Mouse (Mus musculus) forebrain, embryonic 13.5 days (tissue): ENCODE measurements around the gene Ube2m. TPM values are rescaled to one million over a fixed set of nuclear protein-coding genes. Genes with fewer than 3 reads are reported as not detected.

Experiments used
- ATAC-seq: fragments of 200-750 bp; cut with Nextera tagmentation; 2 replicates; pipeline ENCODE4 v1.8.0; 2017
- H3K27ac ChIP-seq: fragments of 300-500 bp; sonication (generic); 2 replicates; pipeline ENCODE4 v1.5.1; 2015; ENCODE audit warnings: inconsistent platforms, mild to moderate bottlenecking, moderate library complexity
- H3K27me3 ChIP-seq: fragments of 300-500 bp; sonication (generic); 2 replicates; pipeline ENCODE4 v1.6.1; 2015; ENCODE audit warnings: mild to moderate bottlenecking, inconsistent platforms
- H3K36me3 ChIP-seq: fragments of 300-500 bp; sonication (generic); 2 replicates; pipeline ENCODE4 v1.6.1; 2015; ENCODE audit warnings: mild to moderate bottlenecking, inconsistent platforms; ENCODE audit not compliant: poor library complexity, severe bottlenecking
- H3K4me1 ChIP-seq: fragments of 300-500 bp; sonication (generic); 2 replicates; pipeline ENCODE4 v1.6.1; 2015; ENCODE audit warnings: inconsistent platforms
- H3K4me2 ChIP-seq: fragments of 300-500 bp; sonication (generic); 2 replicates; pipeline ENCODE4 v1.6.1; 2015; ENCODE audit warnings: inconsistent platforms, mild to moderate bottlenecking, moderate library complexity
- H3K4me3 ChIP-seq: fragments of 300-500 bp; sonication (generic); 2 replicates; pipeline ENCODE4 v1.5.1; 2015; ENCODE audit warnings: mild to moderate bottlenecking, inconsistent platforms
- H3K9ac ChIP-seq: fragments of 300-500 bp; sonication (generic); 2 replicates; pipeline ENCODE4 v1.6.1; 2015; ENCODE audit warnings: mild to moderate bottlenecking, inconsistent platforms
- H3K9me3 ChIP-seq: fragments of 300-500 bp; sonication (generic); replicated peaks from 2 replicates; pipeline ENCODE4 v1.6.1; 2016; ENCODE audit warnings: inconsistent platforms
- WGBS: fragments of 180-500 bp; shearing (Covaris S2); methylation state at CpG from one replicate; pipeline ENCODE4 v1.1.7; 2015; 5-methylcytosine and 5-hydroxymethylcytosine counted together
- polyA plus RNA-seq: library from polyadenylated mRNA; unstranded; fragments of >200 nt; fragmentation: Nextera tagmentation; extraction: Ambion mirVana; gene quantifications from 2 replicates; pipeline ENCODE4 v1.2.1, GENCODE M21; 2015

Ube2m gene
- polyA plus RNA-seq, 1 experiment from 2014 or later, result 53.7 TPM

DNA sequence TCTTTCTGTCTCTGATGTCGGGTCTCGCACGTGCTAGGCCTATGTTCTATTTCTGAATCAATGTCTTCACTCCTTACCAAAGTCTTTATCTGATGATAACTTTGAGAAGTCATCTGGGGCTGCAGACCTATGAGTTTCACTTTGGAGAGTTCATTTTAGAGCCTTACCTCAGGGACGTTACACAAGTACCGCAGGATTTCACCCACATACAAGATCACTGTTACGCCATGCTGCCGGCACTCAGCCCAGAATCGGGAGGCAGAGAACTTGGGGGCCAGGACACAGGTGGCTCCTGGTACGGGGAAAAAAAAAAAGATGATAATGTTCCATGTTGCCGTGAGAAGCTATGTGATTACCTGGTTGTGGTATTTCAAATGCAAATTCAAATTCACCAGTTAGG lies 44.9 kb downstream of the Ube2m start:
- no peak overlapping the region for H3K4me3 ChIP-seq
- WGBS, result 88% methylated on average over 10 of the region's 10 CpGs
- ATAC-seq, result no peak

DNA sequence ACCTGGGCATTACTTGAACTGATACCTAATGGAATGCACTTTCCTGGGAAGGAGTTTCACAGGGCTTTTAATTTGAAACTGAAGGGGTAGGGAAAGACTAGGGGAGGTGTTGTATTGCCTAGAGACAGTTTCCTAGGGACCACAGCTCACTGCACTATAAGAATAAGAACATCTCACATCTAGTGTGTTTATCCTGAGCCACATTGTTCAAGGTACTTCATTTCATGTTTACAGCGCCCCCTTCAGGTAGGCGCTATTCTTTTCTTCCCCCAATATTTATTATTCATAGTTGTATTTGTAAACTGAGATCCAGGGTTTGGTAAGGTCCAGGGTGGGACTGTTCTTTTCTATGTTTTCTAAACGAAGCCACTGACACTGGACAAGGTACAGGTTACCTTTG lies 45.9 kb downstream of the Ube2m start:
- Histone ChIP-seq H3K9me3 (no peaks in the 10 kb centered on the region), H3K36me3 (no peaks in the 10 kb centered on the region), H3K9ac (no peak overlapping the region), H3K4me1 (no peaks in the 10 kb centered on the region), H3K4me3 (no peak overlapping the region), H3K27ac (no peak overlapping the region), H3K4me2 (no peak overlapping the region), H3K27me3 (no peaks in the 10 kb centered on the region)
- no peak for ATAC-seq
- 5% methylated on average over 3 of the region's 3 CpGs for WGBS

More for the DNA sequence above, 44.9 kb downstream of the Ube2m start:
- no peaks in the 10 kb centered on the region; the same call in 1 of the 2 replicates for H3K27me3 ChIP-seq
- no peaks in the 10 kb centered on the region for H3K9me3 ChIP-seq
- H3K36me3 ChIP-seq, result no peaks in the 10 kb centered on the region
- H3K27ac ChIP-seq, result no peak overlapping the region
- H3K9ac ChIP-seq, result no peak overlapping the region
- H3K4me2 ChIP-seq, result no peak overlapping the region
- no peaks in the 10 kb centered on the region for H3K4me1 ChIP-seq

GRCm38 (mm10) chr7:12987409-12988189 lies 50.5 kb downstream of the Ube2m start:
- ATAC-seq, result no peak
- Histone ChIP-seq H3K27me3 (no peaks in the 10 kb centered on the region), H3K9me3 (no peaks in the 10 kb centered on the region), H3K36me3 (0 out of 2 replicates have a peak, but pooled peaks cover 1% of the 10 kb centered on the region), H3K4me3 (no peak overlapping the region), H3K27ac (no peak overlapping the region), H3K9ac (no peak overlapping the region), H3K4me1 (no peaks in the 10 kb centered on the region), H3K4me2 (no peak overlapping the region)
- WGBS, result 86% methylated on average over 8 of the region's 8 CpGs

DNA sequence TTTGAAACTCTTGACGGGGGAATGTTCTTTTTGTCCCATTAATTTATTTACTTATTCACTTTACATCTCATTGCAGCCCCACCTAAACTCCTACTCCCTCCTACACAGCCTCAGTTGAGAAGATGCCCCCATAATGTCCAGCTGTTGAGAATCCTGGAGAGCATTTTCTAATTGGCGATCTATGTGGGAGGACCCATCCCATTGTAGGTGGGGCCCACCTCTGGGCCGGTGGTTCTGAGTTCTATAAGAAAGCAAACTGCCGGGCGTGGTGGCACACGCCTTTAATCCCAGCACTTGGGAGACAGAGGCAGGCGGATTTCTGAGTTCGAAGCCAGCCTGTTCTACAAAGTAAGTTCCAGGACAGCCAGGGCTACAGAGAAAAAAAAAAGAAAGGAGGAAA lies 51.2 kb downstream of the Ube2m start:
- no peaks in the 10 kb centered on the region for H3K4me1 ChIP-seq
- no peak overlapping the region for H3K27ac ChIP-seq
- no peak overlapping the region for H3K4me3 ChIP-seq
- H3K9me3 ChIP-seq, result no peaks in the 10 kb centered on the region
- 84% methylated on average over 8 of the region's 8 CpGs for WGBS
- 0 out of 2 replicates have a peak, but pooled peaks cover 8% of the 10 kb centered on the region for H3K36me3 ChIP-seq
- no peak overlapping the region for H3K9ac ChIP-seq
- H3K4me2 ChIP-seq, result no peak overlapping the region
- H3K27me3 ChIP-seq, result no peaks in the 10 kb centered on the region
- no peak for ATAC-seq

- H3K4me3 ChIP-seq, result no peak overlapping the region
- H3K27ac ChIP-seq, result no peak overlapping the region
- H3K27me3 ChIP-seq, result no peaks in the 10 kb centered on the region
- WGBS, result 87% methylated on average over 1 of the region's 1 CpGs
- no peaks in the 10 kb centered on the region for H3K9me3 ChIP-seq
- no peaks in the 10 kb centered on the region for H3K4me1 ChIP-seq
- 0 out of 2 replicates have a peak, but pooled peaks cover 11% of the 10 kb centered on the region for H3K36me3 ChIP-seq
- no peak for ATAC-seq
- no peak overlapping the region for H3K4me2 ChIP-seq
- H3K9ac ChIP-seq, result no peak overlapping the region
These were observed 52.4 kb downstream of the Ube2m start for GRCm38 (mm10) chr7:12985724-12986123.

Other genes with a start within 250 kb of the Ube2m start
- 11.4 and 14.9 TPM in 2 replicates for gene Zscan18, start 234.6 kb downstream of the Ube2m start, polyA plus RNA-seq
- 31.0 and 31.4 TPM in 2 replicates for gene Zfp329, start 219.4 kb downstream of the Ube2m start, polyA plus RNA-seq
- gene Zfp110, start 203.5 kb downstream of the Ube2m start, polyA plus RNA-seq, result 32.6 and 33.3 TPM in 2 replicates
- gene Zfp128, start 157.1 kb downstream of the Ube2m start, polyA plus RNA-seq, result 7.0 and 7.5 TPM in 2 replicates
- 11.8 and 13.6 TPM in 2 replicates for gene Zscan22, start 140.5 kb downstream of the Ube2m start, polyA plus RNA-seq
- 820 and 824 TPM in 2 replicates for gene Rps5, start 116.0 kb downstream of the Ube2m start, polyA plus RNA-seq
- gene Rnf225, start 110.9 kb downstream of the Ube2m start, polyA plus RNA-seq, result 0.74 and 0.78 TPM in 2 replicates
- gene Zfp324, start 72.4 kb downstream of the Ube2m start, polyA plus RNA-seq, result 12.3 and 12.5 TPM in 2 replicates
- 12.7 and 14.5 TPM in 2 replicates for gene Zfp446, start 60.4 kb downstream of the Ube2m start, polyA plus RNA-seq
- gene Slc27a5, start 40.1 kb downstream of the Ube2m start, polyA plus RNA-seq, result 0.12 and 0.53 TPM in 2 replicates
- gene Trim28, start 39.2 kb downstream of the Ube2m start, polyA plus RNA-seq, result 270 and 289 TPM in 2 replicates
- gene Zbtb45, start 28.2 kb downstream of the Ube2m start, polyA plus RNA-seq, result 32.8 and 37.1 TPM in 2 replicates
- 164 and 168 TPM in 2 replicates for gene Chmp2a, start 3.5 kb downstream of the Ube2m start, polyA plus RNA-seq
- 5.1 and 6.0 TPM in 2 replicates for gene Mzf1, start 16.5 kb upstream of the Ube2m start, polyA plus RNA-seq
- gene Vmn1r85, start 56.9 kb upstream of the Ube2m start, polyA plus RNA-seq, result not detected in 2 replicates
- gene Vmn1r86, start 81.6 kb upstream of the Ube2m start, polyA plus RNA-seq, result not detected in 2 replicates
- gene Vmn1r87, start 101.9 kb upstream of the Ube2m start, polyA plus RNA-seq, result not detected in 2 replicates
- gene Vmn1r88, start 121.3 kb upstream of the Ube2m start, polyA plus RNA-seq, result not detected in 2 replicates
- not detected in 2 replicates for gene Vmn1r89, start 174.7 kb upstream of the Ube2m start, polyA plus RNA-seq
- 106 and 113 TPM in 2 replicates for gene Lig1, start 239.0 kb upstream of the Ube2m start, polyA plus RNA-seq
- gene Zswim9, start 240.4 kb upstream of the Ube2m start, polyA plus RNA-seq, result 14.5 and 15.8 TPM in 2 replicates